Mouse (Mus musculus): ENCODE data around the gene Acnat1. TPM values are rescaled to one million over a fixed set of nuclear protein-coding genes. Genes with fewer than 3 reads are reported as not detected.
"Not testable (repeated sequence)": the region's sequence is repeated elsewhere in the genome, so short reads cannot be mapped to it uniquely, and the experiment has no call there.

The Acnat1 gene
- polyA plus RNA-seq, 1 experiment, result 41.7 TPM

DNA sequence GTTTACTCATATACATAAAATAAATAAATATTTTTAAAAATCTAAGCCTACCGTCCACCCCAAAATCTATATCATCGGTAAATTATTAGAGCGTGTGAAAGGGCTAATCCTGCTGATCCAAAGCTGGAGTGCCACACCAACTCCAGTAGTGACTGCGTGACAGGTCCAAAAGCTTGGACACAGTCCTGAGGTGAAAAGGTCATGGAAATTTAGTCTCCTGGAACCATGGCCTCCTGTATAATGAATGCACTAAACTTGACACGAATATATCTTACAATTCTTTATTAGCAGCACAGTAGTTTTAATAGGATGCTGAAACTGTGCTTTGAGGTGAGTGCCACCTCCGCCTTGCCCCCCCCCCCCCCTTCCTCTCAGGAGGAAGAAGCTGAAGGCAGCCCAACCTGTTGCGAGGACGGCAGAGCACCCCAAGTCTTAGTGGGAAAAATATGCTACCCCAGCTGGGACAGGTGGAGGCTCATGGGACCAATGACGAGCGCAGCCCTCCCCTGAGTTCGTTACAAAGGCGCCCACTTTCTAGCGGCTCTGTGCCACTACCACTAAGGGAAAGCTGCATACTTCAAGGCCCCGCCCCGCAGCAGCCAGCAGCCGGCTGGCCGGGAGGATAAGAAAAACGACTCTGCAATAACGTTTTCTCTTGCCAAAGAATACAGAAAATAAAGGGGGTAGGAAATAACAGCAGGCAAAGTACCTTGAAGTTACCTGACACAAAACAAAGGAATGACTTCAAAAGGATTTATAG is 4.6 kb upstream of the Acnat1 start:
- peak overlapping the region; percentile 30; the same call in 1 of the 2 replicates for H3K4me3 ChIP-seq (ENCODE audit: insufficient read depth, low read depth, low read length)
- DNase-seq, result peak; percentile 51
- TF ChIP-seq POLR2A (IDR thresholded peaks at IDR 0.05; ENCODE audit: low read depth, low read length) (no peak), CTCF (conservative IDR thresholded peaks at IDR 0.05; ENCODE audit: insufficient read depth, insufficient read length, low read depth, low read length) (no peak)
- H3K4me1 ChIP-seq (ENCODE audit: control insufficient read depth, insufficient read depth, low read length), result peaks cover 2% of the 10 kb centered on the region; the same call in 1 of the 2 replicates
- H3K36me3 ChIP-seq (ENCODE audit: control insufficient read depth, insufficient read depth, low read length), result no peaks in the 10 kb centered on the region
- no peak overlapping the region for H3K27ac ChIP-seq (ENCODE audit: insufficient read depth, low read depth, low read length)
- 18% methylated on average over 19 of the region's 19 CpGs for WGBS
- no peaks in the 10 kb centered on the region for H3K27me3 ChIP-seq (replicated peaks; ENCODE audit: control insufficient read depth, insufficient read depth, low read length)

- H3K4me3 ChIP-seq (ENCODE audit: insufficient read depth, low read depth, low read length), result no peak overlapping the region
- DNase-seq, result no peak
- H3K4me1 ChIP-seq (ENCODE audit: control insufficient read depth, insufficient read depth, low read length), result no peaks in the 10 kb centered on the region; the same call in 1 of the 2 replicates
- no peak overlapping the region for H3K27ac ChIP-seq (ENCODE audit: insufficient read depth, low read depth, low read length)
- TF ChIP-seq POLR2A (IDR thresholded peaks at IDR 0.05; ENCODE audit: low read depth, low read length), result no peak
- TF ChIP-seq CTCF (conservative IDR thresholded peaks at IDR 0.05; ENCODE audit: insufficient read depth, insufficient read length, low read depth, low read length), result no peak
- H3K36me3 ChIP-seq (ENCODE audit: control insufficient read depth, insufficient read depth, low read length), result no peaks in the 10 kb centered on the region
- H3K27me3 ChIP-seq (replicated peaks; ENCODE audit: control insufficient read depth, insufficient read depth, low read length), result no peaks in the 10 kb centered on the region
Measured at GRCm38 (mm10) chr4:49474583-49474982, 871 bp upstream of the Acnat1 start.

GRCm38 (mm10) chr4:49469435-49470151 is 4.1 kb downstream of the Acnat1 start:
- no peaks in the 10 kb centered on the region; the same call in 1 of the 2 replicates for H3K4me1 ChIP-seq (ENCODE audit: control insufficient read depth, insufficient read depth, low read length)
- H3K36me3 ChIP-seq (ENCODE audit: control insufficient read depth, insufficient read depth, low read length), result peaks cover 4% of the 10 kb centered on the region; the same call in 1 of the 2 replicates
- no peak for TF ChIP-seq CTCF (conservative IDR thresholded peaks at IDR 0.05; ENCODE audit: insufficient read depth, insufficient read length, low read depth, low read length)
- no peak for TF ChIP-seq POLR2A (IDR thresholded peaks at IDR 0.05; ENCODE audit: low read depth, low read length)
- DNase-seq, result no peak
- no peak overlapping the region for H3K27ac ChIP-seq (ENCODE audit: insufficient read depth, low read depth, low read length)
- 81% methylated on average over 3 of the region's 3 CpGs for WGBS
- H3K27me3 ChIP-seq (replicated peaks; ENCODE audit: control insufficient read depth, insufficient read depth, low read length), result no peaks in the 10 kb centered on the region
- no peak overlapping the region for H3K4me3 ChIP-seq (ENCODE audit: insufficient read depth, low read depth, low read length)

DNA sequence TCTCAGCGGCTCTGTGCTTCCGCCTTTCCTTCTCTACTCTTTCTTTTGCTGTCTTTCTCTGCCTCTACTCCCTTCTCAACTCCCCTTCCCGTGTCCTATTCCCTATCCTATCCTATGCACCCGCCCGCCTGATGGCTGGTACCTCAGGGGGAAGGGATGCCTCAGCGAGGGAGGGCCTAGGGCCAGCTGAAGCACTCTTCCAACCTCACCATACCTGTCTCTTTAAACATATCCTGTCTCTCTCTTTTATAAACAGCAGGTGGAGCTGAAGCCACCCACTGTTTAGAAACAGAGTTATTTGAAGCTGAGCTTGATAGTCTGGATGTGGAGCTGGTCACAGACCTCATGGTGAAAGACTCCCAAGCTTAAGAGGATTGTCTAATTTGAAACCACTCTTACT is 6.4 kb downstream of the Acnat1 start:
- no peak for DNase-seq
- Histone ChIP-seq H3K36me3 (ENCODE audit: control insufficient read depth, insufficient read depth, low read length) (peaks cover 4% of the 10 kb centered on the region; the same call in 1 of the 2 replicates), H3K27ac (ENCODE audit: insufficient read depth, low read depth, low read length) (no peak overlapping the region), H3K4me3 (ENCODE audit: insufficient read depth, low read depth, low read length) (no peak overlapping the region), H3K4me1 (ENCODE audit: control insufficient read depth, insufficient read depth, low read length) (no peaks in the 10 kb centered on the region), H3K27me3 (replicated peaks; ENCODE audit: control insufficient read depth, insufficient read depth, low read length) (no peaks in the 10 kb centered on the region)
- TF ChIP-seq POLR2A (IDR thresholded peaks at IDR 0.05; ENCODE audit: low read depth, low read length) (no peak), CTCF (conservative IDR thresholded peaks at IDR 0.05; ENCODE audit: insufficient read depth, insufficient read length, low read depth, low read length) (no peak)
- WGBS, result 95% methylated on average over 6 of the region's 6 CpGs

- DNase-seq, result no peak
- Histone ChIP-seq H3K4me1 (ENCODE audit: control insufficient read depth, insufficient read depth, low read length) (peaks cover 2% of the 10 kb centered on the region; the same call in 1 of the 2 replicates), H3K36me3 (ENCODE audit: control insufficient read depth, insufficient read depth, low read length) (no peaks in the 10 kb centered on the region), H3K4me3 (ENCODE audit: insufficient read depth, low read depth, low read length) (no peak overlapping the region), H3K27ac (ENCODE audit: insufficient read depth, low read depth, low read length) (no peak overlapping the region), H3K27me3 (replicated peaks; ENCODE audit: control insufficient read depth, insufficient read depth, low read length) (no peaks in the 10 kb centered on the region)
- 76% methylated on average over 2 of the region's 2 CpGs for WGBS
- no peak for TF ChIP-seq POLR2A (IDR thresholded peaks at IDR 0.05; ENCODE audit: low read depth, low read length)
- TF ChIP-seq CTCF (conservative IDR thresholded peaks at IDR 0.05; ENCODE audit: insufficient read depth, insufficient read length, low read depth, low read length), result no peak
Measured at GRCm38 (mm10) chr4:49456171-49456570, 17.5 kb downstream of the Acnat1 start.

GRCm38 (mm10) chr4:49451848-49452551 is 21.7 kb downstream of the Acnat1 start:
- peaks cover 2% of the 10 kb centered on the region; the same call in 1 of the 2 replicates for H3K4me1 ChIP-seq (ENCODE audit: control insufficient read depth, insufficient read depth, low read length)
- H3K4me3 ChIP-seq (ENCODE audit: insufficient read depth, low read depth, low read length), result no peak overlapping the region
- no peaks in the 10 kb centered on the region for H3K27me3 ChIP-seq (replicated peaks; ENCODE audit: control insufficient read depth, insufficient read depth, low read length)
- H3K36me3 ChIP-seq (ENCODE audit: control insufficient read depth, insufficient read depth, low read length), result no peaks in the 10 kb centered on the region
- 73% methylated on average over 1 of the region's 1 CpGs for WGBS
- no peak overlapping the region for H3K27ac ChIP-seq (ENCODE audit: insufficient read depth, low read depth, low read length)
- DNase-seq, result no peak
- TF ChIP-seq CTCF (conservative IDR thresholded peaks at IDR 0.05; ENCODE audit: insufficient read depth, insufficient read length, low read depth, low read length), result no peak
- TF ChIP-seq POLR2A (IDR thresholded peaks at IDR 0.05; ENCODE audit: low read depth, low read length), result no peak

GRCm38 (mm10) chr4:49451133-49451847 is 22.4 kb downstream of the Acnat1 start:
- not testable (repeated sequence) for H3K27ac ChIP-seq (ENCODE audit: insufficient read depth, low read depth, low read length); H3K4me3 ChIP-seq (ENCODE audit: insufficient read depth, low read depth, low read length); H3K4me1 ChIP-seq (ENCODE audit: control insufficient read depth, insufficient read depth, low read length); H3K36me3 ChIP-seq (ENCODE audit: control insufficient read depth, insufficient read depth, low read length); H3K27me3 ChIP-seq (replicated peaks; ENCODE audit: control insufficient read depth, insufficient read depth, low read length)
- DNase-seq, result peak; percentile 11
- WGBS, result 78% methylated on average over 1 of the region's 1 CpGs

- H3K36me3 ChIP-seq (ENCODE audit: control insufficient read depth, insufficient read depth, low read length); DNase-seq; H3K4me1 ChIP-seq (ENCODE audit: control insufficient read depth, insufficient read depth, low read length); H3K27me3 ChIP-seq (replicated peaks; ENCODE audit: control insufficient read depth, insufficient read depth, low read length); H3K27ac ChIP-seq (ENCODE audit: insufficient read depth, low read depth, low read length); H3K4me3 ChIP-seq (ENCODE audit: insufficient read depth, low read depth, low read length): not testable (repeated sequence)
- WGBS, result 95% methylated on average over 3 of the region's 3 CpGs
Measured at GRCm38 (mm10) chr4:49436968-49437367, 36.7 kb downstream of the Acnat1 start.

DNA sequence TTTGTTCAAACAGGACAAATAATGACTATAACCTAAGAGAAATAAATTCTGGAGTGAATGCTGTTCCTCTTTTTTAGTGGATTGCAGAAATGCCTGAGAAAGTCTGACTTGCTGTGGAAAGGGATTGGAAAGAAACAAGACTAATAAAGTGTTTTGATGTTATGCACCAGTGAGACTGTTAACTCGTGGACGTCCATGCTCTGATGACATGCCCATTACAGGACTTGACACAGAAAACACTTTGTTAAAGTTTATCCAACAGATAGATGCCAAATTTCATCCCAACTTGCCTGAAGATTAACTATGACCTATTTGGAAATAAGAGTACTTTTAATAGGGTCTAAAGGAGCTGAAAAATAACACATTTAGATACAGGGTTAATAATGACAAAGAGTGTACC is 63.6 kb downstream of the Acnat1 start:
- H3K4me1 ChIP-seq (ENCODE audit: control insufficient read depth, insufficient read depth, low read length); H3K27me3 ChIP-seq (replicated peaks; ENCODE audit: control insufficient read depth, insufficient read depth, low read length); H3K27ac ChIP-seq (ENCODE audit: insufficient read depth, low read depth, low read length); H3K4me3 ChIP-seq (ENCODE audit: insufficient read depth, low read depth, low read length); H3K36me3 ChIP-seq (ENCODE audit: control insufficient read depth, insufficient read depth, low read length): not testable (repeated sequence)
- WGBS, result 17% methylated on average over 2 of the region's 2 CpGs
- DNase-seq, result peak; percentile 89

Data from kidney, adult 2 months (tissue).